Mouse (Mus musculus) telencephalon, adult 2 months (tissue): ENCODE measurements around the gene Fkbp14.

Experiments used
- DNase-seq: peaks from one replicate; pipeline ENCODE4 v3.0.0-alpha.2; 2011; ENCODE audit warnings: low read depth, low spot score

Gene Fkbp14

DNA sequence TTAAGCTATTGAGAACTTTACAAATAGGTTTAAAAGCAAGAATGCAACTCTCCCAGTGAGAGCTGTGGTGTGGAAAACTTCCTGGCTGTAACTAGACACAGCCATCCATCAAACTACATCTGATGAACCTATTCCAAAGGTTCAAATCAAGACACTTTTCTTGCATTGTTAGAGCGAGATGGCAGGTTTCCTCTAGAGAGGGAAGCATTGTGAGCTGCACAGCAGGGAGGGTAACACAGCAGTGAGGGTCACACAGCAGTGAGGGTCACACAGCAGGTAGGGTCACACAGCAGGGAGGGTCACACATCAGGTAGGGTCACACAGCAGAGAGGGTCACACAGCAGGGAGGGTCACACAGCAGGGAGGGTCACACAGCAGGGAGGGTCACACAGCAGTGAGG lies 8.9 kb downstream of the Fkbp14 start:
- no peak for DNase-seq

GRCm38 (mm10) chr6:54587683-54588082 lies 9.4 kb downstream of the Fkbp14 start:
- DNase-seq: no peak

- DNase-seq: no peak
Measured at GRCm38 (mm10) chr6:54586911-54587310, 10.2 kb downstream of the Fkbp14 start.

DNA sequence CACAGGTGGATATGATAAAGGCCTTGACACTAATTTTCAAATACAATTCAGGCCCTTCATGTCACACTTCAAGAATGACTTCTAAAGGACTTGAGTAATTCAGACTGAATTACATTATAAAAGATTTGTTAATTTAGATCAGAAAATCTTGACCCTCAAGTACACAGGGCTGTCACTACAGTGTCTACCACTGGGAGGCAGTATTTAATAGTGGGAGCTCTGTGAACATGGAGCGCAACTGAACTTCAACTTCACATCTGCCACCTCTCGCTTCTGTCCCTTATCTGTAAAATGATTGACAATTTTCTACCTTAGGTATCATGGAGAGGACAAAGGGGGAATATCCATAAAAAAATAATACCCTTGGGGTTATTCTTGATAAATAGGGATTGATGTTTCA lies 10.9 kb downstream of the Fkbp14 start:
- no peak for DNase-seq

DNA sequence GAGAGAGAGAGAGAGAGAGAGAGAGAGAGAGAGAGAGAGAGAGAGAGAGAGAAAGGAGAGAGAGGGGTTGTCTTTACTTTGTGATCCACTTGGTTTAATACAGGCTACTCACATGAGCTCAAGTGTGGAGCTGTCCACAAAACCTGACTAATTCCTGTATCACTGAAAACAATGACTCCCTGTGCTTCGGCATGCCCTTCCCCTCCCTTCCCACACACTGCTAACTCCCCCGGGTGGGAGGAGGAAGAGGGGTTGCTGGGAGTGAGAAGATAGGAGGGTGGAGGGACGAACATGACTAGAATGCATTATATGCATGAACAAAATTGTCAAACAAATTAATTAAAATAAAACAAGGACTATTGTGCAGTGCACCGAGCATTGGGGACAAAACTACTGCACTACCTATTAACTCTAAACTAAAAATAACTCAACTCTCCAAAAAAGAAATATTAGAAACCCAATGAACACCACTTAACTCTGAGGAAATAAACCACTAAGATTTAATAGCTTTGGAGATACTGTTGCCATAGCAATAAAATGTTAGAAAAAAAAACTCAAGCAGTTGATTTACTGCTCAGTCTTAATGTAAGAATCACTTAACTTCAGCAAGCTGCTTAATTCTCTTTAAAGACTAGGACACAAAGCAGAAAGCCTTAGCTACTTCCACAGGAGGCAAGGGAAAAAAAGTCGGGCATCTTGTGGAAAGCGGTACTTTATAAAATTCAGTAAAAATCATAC lies 23.7 kb downstream of the Fkbp14 start:
- DNase-seq: no peak

GRCm38 (mm10) chr6:54569776-54570175 lies 27.3 kb downstream of the Fkbp14 start:
- DNase-seq: no peak

GRCm38 (mm10) chr6:54566546-54566919 lies 30.6 kb downstream of the Fkbp14 start:
- no peak for DNase-seq

DNA sequence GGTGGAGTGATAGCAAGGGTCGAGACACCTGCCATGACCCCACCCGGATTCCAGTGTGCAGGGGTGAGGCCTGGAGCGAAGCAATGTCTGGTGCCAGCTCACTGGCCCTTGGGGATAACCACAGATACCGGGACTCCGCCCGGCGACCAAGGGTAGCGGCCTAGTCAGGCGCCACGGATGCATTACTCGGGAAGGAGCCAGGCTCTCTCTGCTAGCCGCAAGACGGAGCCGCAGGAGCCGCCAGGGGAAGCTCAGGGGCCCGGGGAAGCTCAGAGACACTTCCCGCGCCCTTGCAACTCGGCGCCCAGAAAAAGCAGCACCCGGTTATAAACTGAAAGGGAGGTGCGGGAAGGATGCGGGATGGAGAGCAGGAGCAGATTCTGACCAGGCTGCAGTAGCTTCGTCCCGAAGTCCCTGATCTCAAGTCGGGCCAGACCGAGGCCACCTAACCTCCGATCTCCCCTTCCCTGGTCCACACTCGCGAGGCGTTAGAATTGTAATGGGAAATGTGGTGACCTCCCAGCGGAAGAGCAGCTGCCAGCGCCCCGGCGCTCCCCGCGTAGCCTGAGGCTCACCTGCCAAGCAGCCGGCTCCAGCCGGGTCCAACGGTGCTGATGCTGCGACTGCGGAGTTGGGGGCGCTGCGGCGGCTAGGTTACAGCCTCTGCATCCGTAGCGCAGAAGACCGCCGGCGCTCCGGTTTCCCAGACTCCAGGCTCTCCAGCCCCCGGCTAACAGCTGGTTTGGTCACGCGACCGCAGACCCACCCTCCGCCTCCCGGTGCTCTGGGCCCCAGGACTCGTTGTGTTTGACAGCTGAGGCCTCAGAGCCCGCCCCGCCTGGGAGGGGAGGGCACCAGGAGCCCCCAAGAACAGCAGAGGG lies 31.2 kb downstream of the Fkbp14 start, which contains the start of gene Scrn1:
Scrn1 (minus strand) TSS at position 825 of the 881 bp plus-strand sequence.
- DNase-seq: peak; percentile 79

GRCm38 (mm10) chr6:54565012-54565411 lies 32.1 kb downstream of the Fkbp14 start:
- no peak for DNase-seq

- no peak for DNase-seq
Measured at GRCm38 (mm10) chr6:54564506-54564991, 32.6 kb downstream of the Fkbp14 start.

GRCm38 (mm10) chr6:54563561-54563960 lies 33.5 kb downstream of the Fkbp14 start:
- DNase-seq: no peak

GRCm38 (mm10) chr6:54562018-54562809 lies 34.9 kb downstream of the Fkbp14 start:
- no peak for DNase-seq

DNA sequence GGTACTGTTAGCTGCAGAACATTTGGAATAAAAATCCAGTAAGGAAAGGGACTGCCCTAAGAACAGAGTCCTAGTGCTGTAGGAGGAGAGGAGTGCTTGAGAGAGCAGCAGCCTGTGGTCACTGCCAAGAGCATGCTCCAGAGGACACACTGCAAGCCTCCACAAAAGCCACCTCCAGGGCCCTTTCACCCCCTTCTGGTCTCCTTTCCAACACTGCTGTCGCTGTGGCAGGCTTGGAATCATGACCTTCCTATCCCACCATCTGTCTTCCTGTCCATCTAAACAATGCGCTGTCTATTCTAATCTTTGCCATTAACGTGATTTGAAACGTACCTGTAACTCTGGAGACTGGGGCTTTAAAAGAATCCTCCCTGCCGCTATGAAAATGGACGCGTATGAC lies 38.6 kb downstream of the Fkbp14 start:
- DNase-seq: no peak

DNA sequence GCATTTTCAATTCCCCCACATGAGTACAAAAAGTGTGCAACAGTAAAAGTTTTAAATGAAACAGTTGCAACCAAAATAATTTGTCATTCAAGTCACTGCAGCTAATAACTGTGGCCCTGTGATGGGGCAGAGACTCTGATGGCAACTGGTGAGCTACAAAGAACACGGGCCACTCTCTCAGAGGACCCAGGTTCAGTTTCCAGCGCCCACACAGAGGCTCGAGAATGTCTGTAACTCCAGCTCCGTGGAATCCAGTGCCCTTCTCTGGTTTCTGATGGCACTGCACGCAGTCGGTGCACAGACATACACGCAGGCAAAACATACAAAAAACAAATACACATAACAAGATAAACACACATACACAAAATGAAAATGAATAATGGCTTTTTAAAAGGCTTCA lies 39.4 kb downstream of the Fkbp14 start:
- no peak for DNase-seq

DNA sequence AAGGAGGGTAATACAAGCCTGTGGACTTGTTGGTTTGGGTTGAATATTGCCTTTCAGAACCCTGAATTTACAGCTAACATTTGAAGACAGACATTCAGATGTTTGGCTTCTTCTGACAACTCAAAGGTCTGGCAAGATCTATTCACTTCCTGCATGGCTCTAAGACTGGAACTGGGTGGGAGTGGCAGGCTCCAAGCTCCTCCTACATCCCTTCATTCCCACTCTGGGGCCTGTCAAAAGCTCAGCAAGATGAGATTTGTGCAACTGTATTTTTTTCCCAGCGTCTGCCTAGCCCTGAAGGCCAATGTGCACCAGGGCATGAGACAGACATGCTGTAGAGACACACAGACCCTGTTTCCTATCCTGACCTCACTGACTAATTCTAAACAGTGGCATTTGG lies 41.3 kb downstream of the Fkbp14 start:
- no peak for DNase-seq

DNA sequence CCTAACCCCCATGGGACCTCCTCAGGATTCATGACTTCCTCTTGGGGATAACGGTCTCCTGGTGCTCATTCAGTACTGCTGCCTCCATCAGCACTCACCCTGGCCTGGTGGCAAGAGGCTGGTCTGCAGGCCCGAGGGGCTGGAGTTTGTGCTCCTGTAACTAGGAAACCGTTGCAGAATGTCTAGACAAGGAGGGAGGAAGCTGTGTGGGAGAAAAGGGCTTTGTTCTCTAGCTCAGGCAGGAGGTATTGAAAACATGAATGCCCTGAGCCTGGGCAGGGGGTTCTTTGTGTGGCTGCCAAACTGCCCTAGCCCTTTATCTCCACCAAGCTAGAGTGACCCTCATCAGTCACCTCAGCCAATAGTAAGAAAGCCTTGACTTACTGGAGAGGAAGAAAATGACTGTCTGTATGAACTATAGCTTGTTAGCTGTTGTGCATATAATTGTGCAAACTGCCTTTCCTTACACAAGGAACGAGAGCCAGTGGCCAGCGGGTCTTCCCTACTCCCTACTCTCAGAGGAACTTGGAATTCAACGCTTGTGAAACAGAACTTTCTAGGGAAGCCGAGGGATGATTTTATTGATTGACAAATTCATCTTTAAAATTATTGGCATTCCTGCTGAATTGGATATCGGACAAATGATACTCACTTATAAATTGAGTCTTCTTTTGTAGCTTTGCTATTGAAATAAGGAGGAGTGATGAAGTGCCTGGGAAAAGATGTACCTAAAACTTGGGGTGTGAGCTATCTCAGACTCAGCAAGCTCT lies 42.6 kb downstream of the Fkbp14 start:
- no peak for DNase-seq

DNA sequence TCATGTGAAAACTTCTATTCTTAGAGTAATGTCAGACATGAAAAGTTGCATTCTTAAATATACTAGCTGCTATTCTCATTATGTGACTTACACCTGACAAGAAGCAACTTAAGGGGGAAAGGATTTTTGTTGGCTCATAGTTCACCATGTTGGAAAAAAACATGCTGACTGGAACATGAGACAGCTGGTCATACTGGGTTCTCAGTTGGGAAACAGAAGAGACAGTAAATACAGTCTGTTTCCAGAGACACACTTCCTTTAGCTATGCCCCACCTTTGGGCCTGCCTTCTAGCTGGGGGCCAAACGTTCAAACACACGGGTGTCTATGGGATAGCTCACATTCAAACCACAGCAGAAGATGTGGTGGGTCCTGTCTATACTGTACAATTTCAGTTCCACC lies 43.5 kb downstream of the Fkbp14 start:
- DNase-seq: no peak

DNA sequence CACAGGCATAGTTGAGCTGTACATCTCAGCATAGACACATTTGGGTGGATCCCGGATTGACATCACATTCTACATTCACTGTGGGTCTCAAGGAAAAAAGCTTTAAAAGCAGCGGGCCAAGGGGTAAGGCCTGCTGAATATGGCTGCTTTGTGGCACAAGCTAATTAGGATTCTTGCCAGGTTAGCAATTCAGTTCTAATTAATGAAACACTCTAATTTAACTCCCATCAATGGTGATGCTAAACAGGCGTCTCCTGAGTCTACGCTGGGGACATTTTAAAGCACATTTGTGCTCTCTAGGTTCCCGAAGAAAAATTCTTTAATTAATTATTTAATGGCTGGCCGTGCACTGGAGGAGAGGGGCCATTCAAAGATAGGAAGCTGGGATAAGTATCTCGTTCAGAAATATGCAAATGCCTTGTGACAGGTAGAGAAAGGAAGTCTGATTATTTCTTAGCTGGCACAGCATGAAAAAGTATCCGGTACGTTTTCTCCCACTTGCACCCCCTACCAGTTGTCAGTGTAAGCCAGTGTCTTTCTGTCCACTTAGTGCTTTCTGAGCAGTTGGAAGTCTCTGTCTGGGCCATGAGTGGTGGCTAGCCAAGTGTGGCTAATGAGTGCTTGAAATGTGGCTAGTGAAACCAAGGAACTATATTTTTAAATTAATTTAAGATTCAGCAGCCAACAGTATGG lies 44.2 kb downstream of the Fkbp14 start:
- DNase-seq: no peak

GRCm38 (mm10) chr6:54550801-54551323 lies 46.2 kb downstream of the Fkbp14 start:
- no peak for DNase-seq

GRCm38 (mm10) chr6:54549311-54549710 lies 47.8 kb downstream of the Fkbp14 start:
- DNase-seq: no peak
